Comparison of ENCODE assay signal across 8 mouse cellular contexts in the genomic region with DNA sequence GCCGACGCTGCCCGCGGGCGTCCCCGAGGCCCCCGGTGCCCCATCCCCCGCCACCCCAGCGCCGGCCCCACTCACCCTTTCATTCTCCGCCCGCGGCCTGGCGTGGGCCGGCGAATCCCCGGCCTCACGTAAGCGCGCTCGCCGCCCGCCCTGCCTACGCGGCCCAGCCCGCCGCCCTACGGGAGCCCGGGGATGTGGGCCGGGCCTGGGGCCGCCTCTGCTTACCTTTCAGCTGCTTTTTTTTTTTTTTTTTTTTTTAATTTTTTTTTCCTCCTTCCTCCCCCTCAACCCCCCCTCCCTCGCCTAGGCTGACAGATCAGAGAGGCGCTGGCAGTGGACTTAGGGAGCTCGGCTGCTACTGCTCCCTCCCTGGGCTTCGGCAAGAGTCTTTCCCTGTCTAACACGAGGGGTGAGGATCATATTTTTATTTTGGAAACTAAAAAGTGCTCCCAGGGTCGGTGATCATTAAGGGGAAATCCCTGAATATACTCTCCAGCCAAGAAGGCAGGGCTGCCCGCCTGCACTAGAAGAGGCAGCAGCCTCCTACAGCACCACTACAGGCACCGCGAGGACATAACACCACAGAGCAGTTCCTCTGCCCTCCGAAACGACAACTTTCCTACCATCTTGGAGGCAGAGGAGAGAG. TPM values are rescaled to one million over a fixed set of nuclear protein-coding genes. Genes with fewer than 3 reads are reported as not detected.
A peak's percentile ranks its signal among the peaks of the same experiment; 100 is the strongest.
DNase-seq lines count a peak whose midpoint lies in the region; ATAC-seq and TF ChIP-seq lines count a peak whose summit lies in the region.

A gene (minus strand): TSS at position 532 of the 646 bp plus-strand sequence.

- peak within 1 kb of the TSS; percentile 100 for H3K27ac ChIP-seq in embryonic facial prominence, embryonic 12.5 days
- peak within 1 kb of the TSS; percentile 100 for H3K27ac ChIP-seq in limb, embryonic 12.5 days
- H3K27ac ChIP-seq in midbrain, embryonic 15.5 days, result peak within 1 kb of the TSS; percentile 96
- H3K27ac ChIP-seq in spleen, adult 2 months (ENCODE audit: insufficient read depth, low read length), result peak within 1 kb of the TSS; percentile 98

- TF ChIP-seq CTCF in spleen, adult 2 months (IDR thresholded peaks at IDR 0.05; ENCODE audit: extremely low read depth, insufficient read depth, insufficient read length, insufficient replicate concordance), result peak; percentile 64; the same call in 1 of the 2 replicates

- peak within 1 kb of the TSS; percentile 96 for H3K4me3 ChIP-seq in embryonic facial prominence, embryonic 12.5 days
- peak within 1 kb of the TSS; percentile 95 for H3K4me3 ChIP-seq in limb, embryonic 12.5 days (replicated peaks)
- peak within 1 kb of the TSS; percentile 92 for H3K4me3 ChIP-seq in midbrain, embryonic 15.5 days
- peak within 1 kb of the TSS; percentile 83 for H3K4me3 ChIP-seq in spleen, adult 2 months (ENCODE audit: extremely low read depth, insufficient read depth, insufficient read length)

- H3K27me3 ChIP-seq in embryonic facial prominence, embryonic 12.5 days, result no peaks in the 10 kb centered on the region
- no peaks in the 10 kb centered on the region for H3K27me3 ChIP-seq in limb, embryonic 12.5 days
- H3K27me3 ChIP-seq in midbrain, embryonic 15.5 days (replicated peaks), result no peaks in the 10 kb centered on the region
- H3K27me3 ChIP-seq in spleen, adult 2 months (ENCODE audit: control insufficient read depth, insufficient read depth, low read length), result no peaks in the 10 kb centered on the region

- H3K9me3 ChIP-seq in embryonic facial prominence, embryonic 12.5 days, result no peaks in the 10 kb centered on the region
- H3K9me3 ChIP-seq in limb, embryonic 12.5 days, result no peaks in the 10 kb centered on the region
- H3K9me3 ChIP-seq in midbrain, embryonic 15.5 days, result no peaks in the 10 kb centered on the region

- under 1% methylated on average over 36 of the region's 42 CpGs for WGBS in embryonic facial prominence, embryonic 12.5 days
- WGBS in limb, embryonic 12.5 days, result under 1% methylated on average over 38 of the region's 42 CpGs
- 1% methylated on average over 38 of the region's 42 CpGs for WGBS in midbrain, embryonic 15.5 days
- under 1% methylated on average over 34 of the region's 42 CpGs for WGBS in spleen, adult 2 months

- TF ChIP-seq POLR2A in spleen, adult 2 months (IDR thresholded peaks at IDR 0.05; ENCODE audit: low read depth, low read length), result peak; percentile 47

- H3K36me3 ChIP-seq in embryonic facial prominence, embryonic 12.5 days, result peaks cover 11% of the 10 kb centered on the region; the same call in 1 of the 2 replicates
- H3K36me3 ChIP-seq in limb, embryonic 12.5 days, result peaks cover 12% of the 10 kb centered on the region; the same call in 1 of the 2 replicates
- H3K36me3 ChIP-seq in midbrain, embryonic 15.5 days (replicated peaks), result no peaks in the 10 kb centered on the region
- H3K36me3 ChIP-seq in spleen, adult 2 months (ENCODE audit: control insufficient read depth, insufficient read depth, low read length), result peaks cover 5% of the 10 kb centered on the region

- H3K9ac ChIP-seq in embryonic facial prominence, embryonic 12.5 days, result peak within 1 kb of the TSS; percentile 100
- peak within 1 kb of the TSS; percentile 100 for H3K9ac ChIP-seq in limb, embryonic 12.5 days (replicated peaks)
- peak within 1 kb of the TSS; percentile 96 for H3K9ac ChIP-seq in midbrain, embryonic 15.5 days

- peak within 1 kb of the TSS; percentile 94 for H3K4me2 ChIP-seq in embryonic facial prominence, embryonic 12.5 days (replicated peaks)
- peak within 1 kb of the TSS; percentile 84 for H3K4me2 ChIP-seq in limb, embryonic 12.5 days
- H3K4me2 ChIP-seq in midbrain, embryonic 15.5 days, result peak within 1 kb of the TSS; percentile 67

- H3K4me1 ChIP-seq in embryonic facial prominence, embryonic 12.5 days, result peaks cover 26% of the 10 kb centered on the region
- H3K4me1 ChIP-seq in limb, embryonic 12.5 days (replicated peaks), result peaks cover 35% of the 10 kb centered on the region
- peaks cover 45% of the 10 kb centered on the region for H3K4me1 ChIP-seq in midbrain, embryonic 15.5 days
- peaks cover 10% of the 10 kb centered on the region; the same call in 1 of the 2 replicates for H3K4me1 ChIP-seq in spleen, adult 2 months (ENCODE audit: control insufficient read depth, insufficient read depth, insufficient read length)

- peak; percentile 66 to 73 for DNase-seq in urinary bladder, adult 18-20 months (ENCODE audit: low spot score in 2 of 2)
- DNase-seq in urinary bladder, postnatal 10 days (ENCODE audit: low spot score), result no peak
- DNase-seq in heart, adult 11 months, result peak; percentile 99
- DNase-seq in kidney, adult 18-20 months, result peak; percentile 86
- DNase-seq in spleen, adult 2 months (ENCODE audit: low read depth in 1 of 2, low spot score in 2 of 2), result peak; percentile 81 to 86

- peak; percentile 89 for ATAC-seq in embryonic facial prominence, embryonic 12.5 days (ENCODE audit: insufficient number of reproducible peaks, insufficient read depth, low FRiP score, low TSS enrichment)
- ATAC-seq in limb, embryonic 12.5 days (ENCODE audit: insufficient number of reproducible peaks, insufficient read depth, low FRiP score, low TSS enrichment, low read depth), result peak; percentile 91
- ATAC-seq in midbrain, embryonic 15.5 days (replicated peaks), result peak; percentile 93

RNA-seq across cellular contexts. Expression of the gene that starts here (rescaled TPM):
- polyA plus RNA-seq in embryonic facial prominence, embryonic 12.5 days (2016; fragmentation: Nextera tagmentation; extraction: Ambion mirVana), result 10.8 and 12.9 TPM in 2 replicates
- polyA plus RNA-seq in limb, embryonic 12.5 days (2016; fragmentation: Nextera tagmentation; extraction: Ambion mirVana), result 9.9 and 10.8 TPM in 2 replicates
- 10.3 and 12.7 TPM in 2 replicates for polyA plus RNA-seq in midbrain, embryonic 15.5 days (2015; fragmentation: Nextera tagmentation; extraction: Ambion mirVana)
- polyA plus RNA-seq in spleen, adult 2 months (2012; rRNA removed), result 15.1 and 18.9 TPM in 2 replicates
